Mouse (Mus musculus) lung, embryonic 16.5 days (tissue): ENCODE data around the gene Pcgf6. TPM values are rescaled to one million over a fixed set of nuclear protein-coding genes. Genes with fewer than 3 reads are reported as not detected.
"Not testable (repeated sequence)": the region's sequence is repeated elsewhere in the genome, so short reads cannot be mapped to it uniquely, and the experiment has no call there.

Experiments
- ATAC-seq: fragments of 200-750 bp; cut with Nextera tagmentation; 2 replicates; pipeline ENCODE4 v1.8.0; 2017; ENCODE audit warnings: low read depth, mild to moderate bottlenecking, moderate library complexity
- H3K27ac ChIP-seq: fragments of 300-500 bp; sonication (generic); 2 replicates; pipeline ENCODE4 v1.5.1; 2014; ENCODE audit warnings: mild to moderate bottlenecking, control low read depth, low read length
- H3K27me3 ChIP-seq: fragments of 300-500 bp; sonication (generic); 2 replicates; pipeline ENCODE4 v1.6.1; 2014; ENCODE audit warnings: low read depth, low read length, mixed read lengths; ENCODE audit not compliant: control insufficient read depth, insufficient read depth
- H3K36me3 ChIP-seq: fragments of 300-500 bp; sonication (generic); 2 replicates; pipeline ENCODE4 v1.6.1; 2014; ENCODE audit warnings: low read length; ENCODE audit not compliant: control insufficient read depth, insufficient read depth
- H3K4me1 ChIP-seq: fragments of 300-500 bp; sonication (generic); replicated peaks from 2 replicates; pipeline ENCODE4 v1.6.1; 2014; ENCODE audit warnings: low read length, mixed read lengths; ENCODE audit not compliant: control insufficient read depth, insufficient read depth
- H3K4me2 ChIP-seq: fragments of 300-500 bp; sonication (generic); 2 replicates; pipeline ENCODE4 v1.6.1; 2014; ENCODE audit warnings: low read depth, low read length, control low read depth
- H3K4me3 ChIP-seq: fragments of 300-500 bp; sonication (generic); 2 replicates; pipeline ENCODE4 v1.5.1; 2014; ENCODE audit warnings: mild to moderate bottlenecking, low read length, control low read depth
- H3K9ac ChIP-seq: fragments of 300-500 bp; sonication (generic); 2 replicates; pipeline ENCODE4 v1.6.1; 2014; ENCODE audit warnings: low read length, control low read depth
- H3K9me3 ChIP-seq: fragments of 300-500 bp; sonication (generic); 2 replicates; pipeline ENCODE4 v1.6.1; 2016; ENCODE audit warnings: low read length; ENCODE audit not compliant: control insufficient read depth
- WGBS: fragments of 180-500 bp; shearing (Covaris S2); extraction: QIAGEN DNeasy Blood & Tissue Kit; methylation state at CpG from one replicate; pipeline ENCODE4 v1.1.7; 2014; 5-methylcytosine and 5-hydroxymethylcytosine counted together
- polyA plus RNA-seq: library from polyadenylated mRNA; unstranded; fragments of >200 nt; fragmentation: Nextera tagmentation; extraction: Ambion mirVana; gene quantifications from 2 replicates; pipeline ENCODE4 v1.2.1, GENCODE M21; 2015

The Pcgf6 gene
- polyA plus RNA-seq, 1 experiment from 2014 or later = 14.4 TPM

GRCm38 (mm10) chr19:46991145-46991544 is 59.6 kb downstream of the Pcgf6 start:
- Histone ChIP-seq H3K4me3 (no peak overlapping the region), H3K9ac (no peak overlapping the region), H3K9me3 (no peaks in the 10 kb centered on the region), H3K36me3 (no peaks in the 10 kb centered on the region), H3K4me1 (peaks cover 13% of the 10 kb centered on the region), H3K4me2 (no peak overlapping the region), H3K27me3 (no peaks in the 10 kb centered on the region), H3K27ac (no peak overlapping the region)
- ATAC-seq = no peak
- 4% methylated on average over 5 of the region's 5 CpGs for WGBS

- ATAC-seq, H3K27me3 ChIP-seq, H3K36me3 ChIP-seq, H3K4me3 ChIP-seq, H3K9me3 ChIP-seq, H3K4me2 ChIP-seq, H3K9ac ChIP-seq, H3K27ac ChIP-seq: not testable (repeated sequence)
- WGBS = 79% methylated on average over 8 of the region's 8 CpGs
- H3K4me1 ChIP-seq = peaks cover 13% of the 10 kb centered on the region
Observed at GRCm38 (mm10) chr19:46990625-46991024, 60.1 kb downstream of the Pcgf6 start.

GRCm38 (mm10) chr19:46990153-46990518 is 60.6 kb downstream of the Pcgf6 start:
- Histone ChIP-seq H3K36me3 (no peaks in the 10 kb centered on the region), H3K27ac (peak overlapping the region; percentile 93), H3K4me1 (peaks cover 14% of the 10 kb centered on the region), H3K4me3 (no peak overlapping the region), H3K9me3 (no peaks in the 10 kb centered on the region), H3K4me2 (no peak overlapping the region), H3K27me3 (no peaks in the 10 kb centered on the region), H3K9ac (no peak overlapping the region)
- no peak for ATAC-seq
- WGBS = 69% methylated on average over 3 of the region's 3 CpGs

GRCm38 (mm10) chr19:46989479-46990152 is 61.1 kb downstream of the Pcgf6 start:
- no peak overlapping the region for H3K9ac ChIP-seq
- no peaks in the 10 kb centered on the region for H3K27me3 ChIP-seq
- H3K4me3 ChIP-seq = no peak overlapping the region
- WGBS = 63% methylated on average over 20 of the region's 20 CpGs
- peaks cover 19% of the 10 kb centered on the region for H3K4me1 ChIP-seq
- H3K4me2 ChIP-seq = no peak overlapping the region
- H3K36me3 ChIP-seq = no peaks in the 10 kb centered on the region
- H3K9me3 ChIP-seq = no peaks in the 10 kb centered on the region
- H3K27ac ChIP-seq = peak overlapping the region; percentile 93
- ATAC-seq = no peak

GRCm38 (mm10) chr19:46988231-46989087 is 62.2 kb downstream of the Pcgf6 start:
- H3K36me3 ChIP-seq = no peaks in the 10 kb centered on the region
- H3K4me1 ChIP-seq = peaks cover 24% of the 10 kb centered on the region
- H3K9ac ChIP-seq = peak overlapping the region; percentile 21; the same call in 1 of the 2 replicates
- ATAC-seq = peak; percentile 86
- peak overlapping the region; percentile 8; the same call in 1 of the 2 replicates for H3K4me2 ChIP-seq
- no peaks in the 10 kb centered on the region for H3K27me3 ChIP-seq
- H3K27ac ChIP-seq = peak overlapping the region; percentile 93
- H3K9me3 ChIP-seq = no peaks in the 10 kb centered on the region
- WGBS = 43% methylated on average over 16 of the region's 16 CpGs
- H3K4me3 ChIP-seq = no peak overlapping the region

- Histone ChIP-seq H3K4me2 (0 out of 2 replicates have a peak overlapping the region, but pooled peaks have one; percentile 8), H3K9ac (no peak overlapping the region), H3K27ac (peak overlapping the region; percentile 93), H3K4me1 (peaks cover 24% of the 10 kb centered on the region), H3K27me3 (no peaks in the 10 kb centered on the region), H3K9me3 (no peaks in the 10 kb centered on the region), H3K36me3 (no peaks in the 10 kb centered on the region), H3K4me3 (no peak overlapping the region)
- no peak for ATAC-seq
- WGBS = 52% methylated on average over 6 of the region's 6 CpGs
Observed at GRCm38 (mm10) chr19:46987646-46988045, 63.1 kb downstream of the Pcgf6 start.

GRCm38 (mm10) chr19:46984726-46985622 is 65.7 kb downstream of the Pcgf6 start:
- H3K9me3 ChIP-seq = no peaks in the 10 kb centered on the region
- H3K27me3 ChIP-seq = no peaks in the 10 kb centered on the region
- H3K36me3 ChIP-seq = no peaks in the 10 kb centered on the region
- no peak overlapping the region for H3K4me3 ChIP-seq
- H3K27ac ChIP-seq = no peak overlapping the region
- peaks cover 27% of the 10 kb centered on the region for H3K4me1 ChIP-seq
- 66% methylated on average over 13 of the region's 13 CpGs for WGBS
- no peak for ATAC-seq
- H3K4me2 ChIP-seq = no peak overlapping the region
- no peak overlapping the region for H3K9ac ChIP-seq

- Histone ChIP-seq H3K4me2 (no peak overlapping the region), H3K27ac (peak overlapping the region; percentile 86), H3K27me3 (no peaks in the 10 kb centered on the region), H3K9me3 (no peaks in the 10 kb centered on the region), H3K4me3 (no peak overlapping the region), H3K36me3 (no peaks in the 10 kb centered on the region), H3K4me1 (peaks cover 22% of the 10 kb centered on the region), H3K9ac (no peak overlapping the region)
- 48% methylated on average over 11 of the region's 11 CpGs for WGBS
- no peak for ATAC-seq
Observed at GRCm38 (mm10) chr19:46983966-46984380, 66.7 kb downstream of the Pcgf6 start.
